12 mouse cellular contexts compared by ENCODE assay signal in the genomic region with DNA sequence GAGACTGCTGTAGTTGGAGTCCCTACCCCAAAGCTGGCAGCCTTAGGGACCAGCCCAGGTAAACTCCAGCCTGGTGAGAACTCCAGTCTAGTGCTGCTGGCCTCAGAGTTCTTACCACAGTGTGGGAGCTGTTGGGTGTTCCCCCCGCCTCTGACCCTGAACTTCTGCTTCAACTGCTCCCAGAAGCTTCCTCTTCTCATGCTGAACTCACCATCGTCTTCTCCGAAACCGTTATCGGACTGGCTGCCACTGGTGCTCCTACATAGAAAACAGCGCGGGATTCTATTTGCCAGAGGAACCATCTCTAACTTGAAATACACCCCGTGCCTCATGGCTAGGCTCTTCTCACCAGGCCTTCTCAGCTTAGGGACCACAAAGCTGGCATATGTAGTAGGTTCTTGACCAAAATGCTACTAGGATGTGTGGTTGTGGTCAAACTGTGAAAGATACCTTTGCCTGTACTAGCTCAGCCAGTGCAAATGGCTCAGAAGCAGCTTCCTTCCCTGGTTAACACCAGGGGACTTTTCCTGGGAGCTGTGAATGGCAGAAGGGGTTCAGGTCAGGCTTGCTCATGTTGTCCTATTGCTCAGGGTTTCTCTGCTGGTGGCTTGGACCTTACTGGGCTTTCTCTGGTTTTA. TPM values are rescaled to one million over a fixed set of nuclear protein-coding genes. Genes with fewer than 3 reads are reported as not detected.
A peak's percentile ranks its signal among the peaks of the same experiment; 100 is the strongest.
DNase-seq lines count a peak whose midpoint lies in the region; ATAC-seq and TF ChIP-seq lines count a peak whose summit lies in the region.
"Had no signal": no experiment of that assay in that cellular context is flagged by ENCODE, and none has a peak within 500 bp of the region (broad histone marks: within the 10 kb centered on the region; RNA-seq: fewer than 3 reads in every experiment).

No protein-coding gene starts in this region.

- DNase-seq in heart, postnatal 10 days = no peak
- peak; percentile 59 for DNase-seq in induced T-regulatory cell, adult 2 months (ENCODE audit: low read depth)
- no peak for DNase-seq in cerebellum, postnatal 14 days
- DNase-seq in right cerebral cortex, postnatal 25 days = no peak
- no peak for DNase-seq in kidney, adult 11 months
- DNase-seq: cerebellum, adult 18-20 months; kidney, adult 9 months had no signal

- H3K4me2 ChIP-seq in heart, embryonic 16.5 days (ENCODE audit: low read depth, low read length) = no peak overlapping the region
- H3K4me2 ChIP-seq: heart, embryonic 13.5 days; midbrain, embryonic 11.5 days had no signal

- WGBS in heart, embryonic 16.5 days = 84% methylated on average over 8 of the region's 8 CpGs

- H3K4me1 ChIP-seq in heart, embryonic 16.5 days (ENCODE audit: control insufficient read depth, insufficient read depth, low read length) = peaks cover 72% of the 10 kb centered on the region
- H3K4me1 ChIP-seq in ES-Bruce4 (ENCODE audit: control insufficient read depth, insufficient read depth, low read length) = peaks cover 15% of the 10 kb centered on the region

- no peaks in the 10 kb centered on the region for H3K9me3 ChIP-seq in heart, embryonic 16.5 days (replicated peaks; ENCODE audit: control insufficient read depth, low read length)
- H3K9me3 ChIP-seq in ES-Bruce4 (replicated peaks; ENCODE audit: control insufficient read depth, insufficient read depth, low read length, poor library complexity, severe bottlenecking) = no peaks in the 10 kb centered on the region
- H3K9me3 ChIP-seq: heart, embryonic 13.5 days had no signal

- peak overlapping the region; percentile 39; the same call in 1 of the 2 replicates for H3K27ac ChIP-seq in heart, embryonic 16.5 days (ENCODE audit: low read length)
- 0 out of 2 replicates have a peak overlapping the region, but pooled peaks have one; percentile 3 for H3K27ac ChIP-seq in ES-Bruce4 (ENCODE audit: insufficient read depth, low read length)
- H3K27ac ChIP-seq: heart, embryonic 13.5 days had no signal

- H3K9ac ChIP-seq in heart, embryonic 16.5 days (ENCODE audit: low read length) = 0 out of 2 replicates have a peak overlapping the region, but pooled peaks have one; percentile 5
- H3K9ac ChIP-seq in ES-Bruce4 (ENCODE audit: low read depth, poor library complexity, severe bottlenecking) = no peak overlapping the region
- H3K9ac ChIP-seq: heart, embryonic 13.5 days had no signal

- no peak for TF ChIP-seq CTCF in ES-Bruce4 (IDR thresholded peaks at IDR 0.05; ENCODE audit: low read depth, low read length)

- ATAC-seq in heart, embryonic 16.5 days (replicated peaks; ENCODE audit: extremely low read depth, insufficient read depth, low FRiP score) = no peak
- ATAC-seq in megakaryocyte progenitor cell, adult 5-6 weeks (replicated peaks; ENCODE audit: poor library complexity) = peak; percentile 47

- intact Hi-C loops in heart, postnatal 10 days (cut with DNase I) = loop anchor here (5.0 kb wide), 1 partner anchor 228 kb away; a partner anchor contains a TSS

- TF ChIP-seq POLR2A in ES-Bruce4 (IDR thresholded peaks at IDR 0.05; ENCODE audit: insufficient read depth, low read length) = no peak

- peaks cover 2% of the 10 kb centered on the region; the same call in 1 of the 2 replicates for H3K36me3 ChIP-seq in heart, embryonic 16.5 days (ENCODE audit: control insufficient read depth, insufficient read depth)
- H3K36me3 ChIP-seq in ES-Bruce4 (ENCODE audit: control insufficient read depth, insufficient read depth, low read length, poor library complexity, severe bottlenecking) = peaks cover 8% of the 10 kb centered on the region; the same call in 1 of the 2 replicates

- no peak for TF ChIP-seq EP300 in ES-Bruce4 (IDR thresholded peaks at IDR 0.05; ENCODE audit: insufficient read depth, low read depth, low read length)

- no peak overlapping the region for H3K4me3 ChIP-seq in heart, embryonic 16.5 days (ENCODE audit: low read length)
- no peak overlapping the region for H3K4me3 ChIP-seq in ES-Bruce4 (ENCODE audit: low read depth, low read length)
- H3K4me3 ChIP-seq: heart, embryonic 13.5 days had no signal

- H3K27me3 ChIP-seq in heart, embryonic 16.5 days (ENCODE audit: control insufficient read depth, insufficient read depth, low read length) = no peaks in the 10 kb centered on the region
- H3K27me3 ChIP-seq in ES-Bruce4 (ENCODE audit: control insufficient read depth, insufficient read depth, low read length, poor library complexity, severe bottlenecking) = no peaks in the 10 kb centered on the region
- H3K27me3 ChIP-seq: heart, embryonic 13.5 days had no signal

RNA-seq across cellular contexts. Expression of a gene that starts 7.1 kb away (rescaled TPM):
- 382 and 385 TPM in 2 replicates for polyA plus RNA-seq in heart, embryonic 16.5 days (2015; fragmentation: Nextera tagmentation; extraction: Ambion mirVana)
- 100 to 1,000 TPM; 394 to 406 TPM for total RNA-seq in heart, postnatal 10 days (2021)
- 293 and 299 TPM in 2 replicates for polyA plus RNA-seq in ES-Bruce4 (2011; ENCODE audit: insufficient read depth, insufficient read length, low read depth, missing spikeins)
- 409 and 415 TPM in 2 replicates for total RNA-seq in megakaryocyte progenitor cell, adult 5-6 weeks (2015)
- total RNA-seq in megakaryocyte progenitor cell, adult 5-6 weeks (2017) = 139 and 157 TPM in 2 replicates
